Mouse (Mus musculus) brain, embryonic 14.5 days (tissue): ENCODE measurements around the gene Il31ra.

Experiments
- CTCF ChIP-seq: fragments of 200-500 bp; IDR thresholded peaks from 2 replicates; pipeline ENCODE4 v1.5.1; 2012; ENCODE audit warnings: inconsistent platforms, mild to moderate bottlenecking, moderate library complexity, borderline replicate concordance; ENCODE audit not compliant: insufficient read depth, insufficient read length; ENCODE audit errors: extremely low read depth
- POLR2A ChIP-seq: fragments of 200-500 bp; IDR thresholded peaks from 2 replicates; pipeline ENCODE4 v1.6.1; 2012; ENCODE audit warnings: mild to moderate bottlenecking, inconsistent platforms, borderline replicate concordance; ENCODE audit not compliant: poor library complexity, insufficient read depth, insufficient read length, severe bottlenecking; ENCODE audit errors: extremely low read depth

DNA sequence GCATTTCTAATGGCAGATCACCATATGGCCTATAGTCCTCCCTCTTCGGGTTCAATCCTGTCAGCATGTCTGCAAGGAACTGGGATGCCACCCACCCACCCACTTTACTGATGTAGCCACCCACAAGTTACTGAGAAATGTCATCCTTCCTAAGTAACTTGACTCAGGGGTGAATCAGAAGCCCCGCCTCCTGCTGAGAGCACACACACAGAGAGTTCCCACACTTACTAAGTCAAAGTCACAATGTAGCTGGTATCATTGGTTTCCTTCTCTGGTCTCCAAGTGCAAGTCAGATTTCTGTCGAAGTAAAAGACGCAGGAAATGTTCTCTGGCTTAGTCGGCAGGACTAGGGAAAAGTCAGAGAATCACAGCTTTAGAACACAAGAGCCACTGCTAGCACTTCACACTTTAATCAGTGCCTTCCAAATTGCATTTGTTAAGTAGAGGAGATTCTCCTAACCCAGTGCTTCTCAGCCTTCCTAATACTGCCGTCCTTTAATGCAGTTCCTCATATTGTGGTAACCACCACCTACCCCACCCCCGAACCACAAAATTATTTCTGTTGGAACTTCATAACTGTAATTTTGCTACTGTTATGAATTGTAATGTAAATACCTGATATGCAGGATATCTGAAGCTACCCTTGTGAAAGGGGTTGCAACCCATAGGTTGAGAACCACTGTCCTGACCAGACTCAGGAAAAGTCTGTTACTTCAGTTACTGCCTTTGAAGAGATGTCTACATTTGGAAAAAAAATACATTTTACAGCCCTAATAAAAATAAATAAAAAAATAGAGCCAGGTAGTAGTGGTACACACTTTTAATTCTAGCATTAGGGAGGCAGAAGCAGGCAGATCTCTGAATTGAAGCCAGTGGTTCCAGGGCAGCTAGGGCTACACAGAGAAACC lies 42.3 kb downstream of the Il31ra start:
- TF ChIP-seq POLR2A (no peak), CTCF (no peak)
